Mouse (Mus musculus): ENCODE results near the gene Tomm34. TPM values are rescaled to one million over a fixed set of nuclear protein-coding genes. Genes with fewer than 3 reads are reported as not detected.
"Not testable (repeated sequence)": the region's sequence is repeated elsewhere in the genome, so short reads cannot be mapped to it uniquely, and the experiment has no call there.

Tomm34 gene
- polyA plus RNA-seq, 1 experiment from 2014 or later, result 64.9 TPM

DNA sequence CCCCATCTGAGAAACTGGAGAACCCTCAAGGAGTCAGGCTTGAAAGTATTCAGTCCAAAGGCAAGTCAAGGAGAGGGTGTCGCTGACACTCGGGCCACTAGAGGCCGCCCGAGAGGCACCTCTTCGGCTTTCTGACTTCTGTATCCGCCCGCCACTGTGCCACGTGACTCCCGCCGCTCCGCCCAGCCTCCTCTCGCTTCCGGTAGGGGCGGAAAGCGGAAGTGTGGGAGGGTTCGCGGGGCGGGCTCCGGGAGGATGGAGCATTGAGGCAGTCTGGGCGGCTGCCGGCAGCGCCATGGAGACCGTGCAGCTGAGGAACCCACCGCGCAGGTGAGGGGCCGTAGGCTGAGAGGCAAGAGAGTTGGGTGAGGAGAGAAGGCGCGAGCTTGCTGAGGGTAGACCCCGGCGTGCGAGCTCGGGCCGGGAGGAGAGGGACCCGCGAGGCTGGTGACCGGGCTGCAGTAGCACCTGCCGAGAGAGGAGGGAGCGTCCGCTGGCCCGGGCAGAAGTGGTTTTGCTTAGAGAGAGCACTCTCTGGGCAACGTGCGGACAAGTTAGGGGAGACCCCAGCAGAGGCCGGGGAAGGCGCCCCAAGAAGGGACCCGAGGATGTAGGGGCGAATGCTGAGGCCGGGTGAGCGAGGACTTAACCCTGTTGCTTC is 3.1 kb upstream of the Tomm34 start:
- Histone ChIP-seq H3K4me3 (replicated peaks) (peak overlapping the region; percentile 73), H3K27me3 (no peaks in the 10 kb centered on the region), H3K4me2 (peak overlapping the region; percentile 84), H3K36me3 (no peaks in the 10 kb centered on the region), H3K4me1 (peaks cover 41% of the 10 kb centered on the region), H3K27ac (peak overlapping the region; percentile 79), H3K9me3 (replicated peaks) (no peaks in the 10 kb centered on the region), H3K9ac (peak overlapping the region; percentile 68)
- WGBS, result under 1% methylated on average over 48 of the region's 48 CpGs
- ATAC-seq (replicated peaks; ENCODE audit: low FRiP score), result peak; percentile 74

DNA sequence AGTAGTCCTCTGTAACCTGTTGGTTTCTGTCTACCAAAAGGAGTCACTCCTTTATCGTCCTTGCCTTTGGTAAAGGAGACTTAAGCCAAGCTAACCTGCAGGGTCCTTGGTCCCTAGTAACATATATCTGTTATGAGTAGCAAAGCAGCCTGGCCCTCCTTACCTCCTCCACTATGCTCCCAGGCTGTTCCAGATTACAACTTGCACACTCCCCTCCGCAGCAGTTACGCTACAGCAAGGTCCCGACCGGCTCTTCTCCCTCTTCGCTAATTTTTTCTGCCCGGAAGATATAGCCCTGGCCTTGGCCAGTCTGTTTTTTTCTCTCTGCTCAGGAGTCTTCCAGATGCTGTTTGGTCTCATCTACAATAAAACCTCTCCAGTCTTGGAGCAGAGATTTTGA is 2.2 kb upstream of the Tomm34 start:
- WGBS, result 83% methylated on average over 7 of the region's 7 CpGs
- Histone ChIP-seq H3K4me1 (peaks cover 50% of the 10 kb centered on the region), H3K27me3 (no peaks in the 10 kb centered on the region), H3K27ac (no peak overlapping the region), H3K4me3 (replicated peaks) (no peak overlapping the region), H3K9me3 (replicated peaks) (no peaks in the 10 kb centered on the region), H3K36me3 (no peaks in the 10 kb centered on the region), H3K9ac (no peak overlapping the region), H3K4me2 (no peak overlapping the region)
- ATAC-seq (replicated peaks; ENCODE audit: low FRiP score), result no peak

DNA sequence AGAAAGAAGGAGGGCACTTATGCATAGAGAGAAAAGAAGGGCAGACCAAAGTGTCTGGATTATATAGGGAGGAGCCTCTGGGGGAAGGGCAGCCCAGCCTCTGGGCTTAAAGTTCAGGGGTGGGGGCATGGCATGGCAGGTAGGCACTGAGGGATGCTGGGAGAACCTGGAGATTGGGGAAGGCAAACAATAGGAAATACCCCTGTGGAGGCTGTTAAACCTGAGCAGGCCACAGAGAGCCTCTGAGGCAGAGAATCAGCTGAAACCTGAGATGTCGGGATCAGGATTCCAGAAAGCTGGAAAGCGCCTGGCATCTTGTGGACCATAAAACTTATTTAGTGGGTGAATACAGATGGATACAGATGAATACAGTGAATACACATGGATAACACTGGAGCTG is 1.1 kb upstream of the Tomm34 start:
- Histone ChIP-seq H3K27me3 (no peaks in the 10 kb centered on the region), H3K27ac (peak overlapping the region; percentile 90), H3K4me1 (peaks cover 54% of the 10 kb centered on the region), H3K36me3 (no peaks in the 10 kb centered on the region; the same call in 1 of the 2 replicates), H3K4me3 (replicated peaks) (no peak overlapping the region), H3K9me3 (replicated peaks) (no peaks in the 10 kb centered on the region), H3K4me2 (no peak overlapping the region), H3K9ac (no peak overlapping the region)
- ATAC-seq (replicated peaks; ENCODE audit: low FRiP score), result no peak
- WGBS, result 42% methylated on average over 2 of the region's 2 CpGs

DNA sequence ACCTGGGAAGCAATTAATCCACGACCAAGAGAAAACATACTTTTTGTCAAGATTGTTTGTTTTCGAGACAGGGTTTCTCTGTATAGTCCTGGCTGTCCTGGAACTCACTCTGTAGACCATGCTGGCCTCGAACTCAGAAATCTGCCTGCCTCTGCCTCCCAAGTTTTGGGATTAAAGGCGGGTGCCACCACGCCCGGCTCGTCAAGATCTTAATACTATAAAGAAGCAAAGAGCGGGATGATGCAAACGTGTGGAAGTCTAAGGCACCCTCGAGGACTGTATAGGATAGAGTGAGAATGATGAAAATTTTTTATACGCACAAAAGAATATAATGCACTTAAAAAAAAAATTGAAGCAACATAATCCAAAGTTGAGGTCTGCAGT is 460 bp upstream of the Tomm34 start:
- peak overlapping the region; percentile 91 for H3K4me2 ChIP-seq
- peak overlapping the region; percentile 90 for H3K27ac ChIP-seq
- H3K4me1 ChIP-seq, result peaks cover 54% of the 10 kb centered on the region
- 72% methylated on average over 11 of the region's 11 CpGs for WGBS
- peak; percentile 1; the same call in 1 of the 2 replicates for ATAC-seq (replicated peaks; ENCODE audit: low FRiP score)
- H3K36me3 ChIP-seq; H3K9ac ChIP-seq; H3K27me3 ChIP-seq; H3K9me3 ChIP-seq (replicated peaks): not testable (repeated sequence)
- peak overlapping the region; percentile 95 for H3K4me3 ChIP-seq (replicated peaks)

DNA sequence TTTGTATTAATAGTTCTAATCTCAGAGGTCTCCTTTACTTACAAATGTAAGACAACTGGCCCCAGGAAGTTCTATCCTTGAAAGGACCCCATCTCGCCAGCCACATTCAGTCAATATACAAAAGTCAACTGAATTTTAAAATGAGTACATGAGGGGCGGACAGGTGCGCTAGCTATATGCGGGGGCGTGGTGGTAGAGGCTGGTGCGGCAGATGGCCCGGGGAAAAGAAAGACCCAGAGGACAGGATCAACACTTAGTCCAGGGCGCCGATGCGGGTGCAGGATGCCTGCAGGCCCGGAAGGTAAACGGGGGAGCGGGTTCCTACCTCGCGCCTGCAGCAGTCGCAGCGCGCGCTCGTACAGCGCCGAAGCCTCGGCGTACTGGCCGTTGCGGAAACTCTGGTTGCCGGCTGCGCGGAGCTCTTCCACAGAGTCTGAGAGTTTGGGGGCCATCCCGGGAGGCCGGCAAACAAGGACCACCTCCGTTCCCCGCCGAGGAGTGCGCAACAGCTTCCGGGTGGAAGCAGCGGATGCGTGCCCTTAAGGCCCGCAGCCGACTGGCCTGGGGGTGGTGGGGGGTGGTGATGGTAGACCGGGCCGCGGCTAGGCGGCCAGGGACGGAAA is 716 bp downstream of the Tomm34 start, which contains the start of gene Stk4:
Gene Stk4, plus strand, starts transcription at position 181 of the 623 bp plus-strand sequence.
- peak within 1 kb of the TSS; percentile 95 for H3K4me3 ChIP-seq (replicated peaks)
- H3K36me3 ChIP-seq, result peaks cover 16% of the 10 kb centered on the region
- WGBS, result 1% methylated on average over 45 of the region's 45 CpGs
- H3K9me3 ChIP-seq (replicated peaks), result no peaks in the 10 kb centered on the region
- peak within 1 kb of the TSS; percentile 91 for H3K4me2 ChIP-seq
- H3K9ac ChIP-seq, result peak within 1 kb of the TSS; percentile 82
- H3K4me1 ChIP-seq, result peaks cover 45% of the 10 kb centered on the region
- H3K27me3 ChIP-seq, result no peaks in the 10 kb centered on the region
- peak within 1 kb of the TSS; percentile 90 for H3K27ac ChIP-seq
- ATAC-seq (replicated peaks; ENCODE audit: low FRiP score), result peak; percentile 23

DNA sequence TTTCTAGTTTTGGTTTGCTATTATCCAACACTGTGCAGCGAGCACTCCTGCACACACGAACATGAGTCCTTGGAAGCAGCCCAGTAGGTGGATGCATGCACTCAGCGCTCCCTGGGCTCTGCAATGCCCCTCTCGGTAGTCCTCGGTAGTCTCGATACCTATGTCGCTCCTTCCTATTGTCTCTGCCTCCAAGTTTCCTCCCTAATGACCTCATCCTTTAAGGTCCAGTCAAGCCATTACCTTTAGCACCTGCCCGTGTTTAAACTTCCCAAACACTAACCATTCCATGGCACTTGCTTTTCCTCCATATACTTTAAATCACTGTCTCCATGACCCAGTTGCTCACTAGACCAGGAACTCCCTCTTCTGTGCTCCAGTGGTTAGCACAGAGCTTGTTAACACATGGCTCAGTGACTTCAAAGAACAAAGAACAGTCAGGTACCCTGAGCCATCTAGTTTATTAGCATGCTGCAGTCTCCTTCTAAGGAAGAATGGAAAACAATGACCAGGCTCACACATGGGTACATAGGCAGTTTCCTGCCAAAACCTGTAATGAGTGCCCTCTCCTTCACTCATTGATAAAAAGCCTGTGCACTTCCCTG is 11.2 kb downstream of the Tomm34 start:
- ATAC-seq (replicated peaks; ENCODE audit: low FRiP score), result peak; percentile 78
- Histone ChIP-seq H3K4me2 (no peak overlapping the region), H3K27ac (peak overlapping the region; percentile 71; the same call in 1 of the 2 replicates)

DNA sequence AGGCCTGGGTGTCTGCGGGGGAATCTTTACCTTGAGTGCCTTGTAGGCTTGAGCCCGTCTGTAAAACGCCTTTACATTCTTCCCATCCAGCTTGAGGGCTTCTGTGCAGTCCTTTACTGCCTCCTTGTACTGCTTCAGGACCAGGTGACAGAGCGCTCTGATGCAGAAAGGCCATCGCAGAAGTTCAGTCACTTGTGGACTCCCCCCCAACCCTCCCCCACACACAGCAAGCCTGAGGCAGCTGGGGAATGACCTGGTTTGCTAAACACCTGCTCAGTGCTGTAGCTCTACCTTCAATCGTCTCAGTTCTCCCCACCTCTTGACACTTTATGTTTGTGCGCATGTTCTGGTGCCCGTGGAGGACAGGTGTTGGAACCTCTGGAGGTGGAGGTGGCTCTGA is 16.3 kb downstream of the Tomm34 start:
- Histone ChIP-seq H3K4me3 (replicated peaks) (no peak overlapping the region), H3K9ac (no peak overlapping the region), H3K9me3 (replicated peaks) (no peaks in the 10 kb centered on the region), H3K4me1 (peaks cover 4% of the 10 kb centered on the region; the same call in 1 of the 2 replicates), H3K4me2 (no peak overlapping the region), H3K36me3 (peaks cover 87% of the 10 kb centered on the region), H3K27me3 (no peaks in the 10 kb centered on the region), H3K27ac (no peak overlapping the region)
- WGBS, result 82% methylated on average over 8 of the region's 8 CpGs
- no peak for ATAC-seq (replicated peaks; ENCODE audit: low FRiP score)

More for the DNA sequence above, 11.2 kb downstream of the Tomm34 start:
- WGBS, result 72% methylated on average over 8 of the region's 8 CpGs
- peaks cover 93% of the 10 kb centered on the region for H3K36me3 ChIP-seq
- peaks cover 10% of the 10 kb centered on the region; the same call in 1 of the 2 replicates for H3K4me1 ChIP-seq
- no peaks in the 10 kb centered on the region for H3K9me3 ChIP-seq (replicated peaks)
- no peak overlapping the region for H3K4me3 ChIP-seq (replicated peaks)
- no peak overlapping the region for H3K9ac ChIP-seq
- H3K27me3 ChIP-seq, result no peaks in the 10 kb centered on the region

DNA sequence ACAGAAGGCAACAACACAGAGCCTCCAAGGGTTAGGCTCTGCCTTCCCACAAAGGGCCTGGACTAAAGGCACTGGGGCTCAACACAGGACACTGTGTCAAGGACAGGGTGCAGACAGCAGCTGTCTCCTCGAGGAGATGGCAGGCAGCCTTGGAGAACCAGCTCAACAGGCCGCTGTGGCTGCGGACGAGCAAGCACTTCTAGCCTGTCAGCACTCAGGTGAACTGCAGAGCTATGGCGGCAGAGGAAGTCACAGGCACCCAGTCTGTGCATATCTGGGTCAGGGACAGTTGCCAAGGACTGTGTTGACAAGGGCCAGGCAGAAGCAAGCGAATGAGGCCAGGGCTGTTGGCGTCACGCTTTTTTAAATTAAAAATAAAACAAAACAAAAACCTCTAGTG is 17.2 kb downstream of the Tomm34 start:
- Histone ChIP-seq H3K9me3 (replicated peaks) (no peaks in the 10 kb centered on the region), H3K4me1 (no peaks in the 10 kb centered on the region), H3K4me3 (replicated peaks) (no peak overlapping the region), H3K9ac (no peak overlapping the region), H3K27me3 (no peaks in the 10 kb centered on the region), H3K4me2 (no peak overlapping the region), H3K36me3 (peaks cover 78% of the 10 kb centered on the region), H3K27ac (no peak overlapping the region)
- ATAC-seq (replicated peaks; ENCODE audit: low FRiP score), result no peak
- 89% methylated on average over 8 of the region's 8 CpGs for WGBS

DNA sequence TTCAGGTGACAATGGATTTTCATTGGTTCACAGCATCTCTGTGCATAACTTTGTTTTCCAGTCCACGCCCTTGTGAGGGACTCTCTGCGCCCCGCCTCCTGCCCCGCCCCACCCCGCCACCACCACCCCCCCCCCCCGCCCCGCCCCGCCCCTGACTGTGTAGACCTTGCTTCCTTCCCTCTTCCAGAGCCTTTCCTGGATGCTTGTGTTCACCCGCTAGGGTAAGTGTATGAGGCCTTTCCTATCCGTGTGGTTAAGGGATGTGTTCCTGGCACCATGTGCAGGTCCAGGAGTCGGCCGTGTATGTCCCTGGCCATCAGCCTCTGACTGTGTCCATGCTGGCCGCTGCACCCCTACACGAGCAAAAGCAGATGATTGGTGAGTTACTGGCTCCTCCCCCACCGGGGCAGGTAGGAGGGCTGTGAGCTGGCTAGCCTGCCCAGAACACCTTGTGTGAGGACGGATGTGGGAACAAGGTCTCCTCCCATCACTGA is 23.7 kb downstream of the Tomm34 start:
- no peaks in the 10 kb centered on the region for H3K9me3 ChIP-seq (replicated peaks)
- H3K9ac ChIP-seq, result no peak overlapping the region

DNA sequence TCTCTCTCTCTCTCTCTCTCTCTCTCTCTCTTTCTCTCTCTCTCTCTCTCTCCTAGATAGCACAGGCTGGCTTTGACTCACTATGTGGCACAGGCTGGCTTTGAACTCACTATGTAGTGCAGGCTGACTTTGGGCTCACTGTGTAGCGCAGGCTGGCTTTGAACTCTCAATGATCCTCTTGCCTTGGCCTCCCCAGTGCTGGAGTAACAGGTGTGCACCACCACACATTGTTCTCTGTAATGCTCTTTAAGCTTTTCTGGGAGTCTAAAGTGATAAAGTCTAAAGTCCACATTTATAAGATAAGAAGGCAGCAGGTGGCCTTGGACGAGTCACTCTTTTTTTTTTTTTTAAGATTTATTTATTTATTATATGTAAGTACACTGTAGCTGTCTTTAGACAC is 29.4 kb downstream of the Tomm34 start:
- WGBS, result 81% methylated on average over 2 of the region's 2 CpGs
- ATAC-seq (replicated peaks; ENCODE audit: low FRiP score), result no peak

More for the DNA sequence above, 23.7 kb downstream of the Tomm34 start:
- H3K36me3 ChIP-seq, result peaks cover 18% of the 10 kb centered on the region
- peak overlapping the region; percentile 39 for H3K4me3 ChIP-seq (replicated peaks)
- H3K4me1 ChIP-seq, result peaks cover 9% of the 10 kb centered on the region; the same call in 1 of the 2 replicates
- peak overlapping the region; percentile 62 for H3K4me2 ChIP-seq
- H3K27me3 ChIP-seq, result no peaks in the 10 kb centered on the region
- ATAC-seq (replicated peaks; ENCODE audit: low FRiP score), result peak; percentile 84
- H3K27ac ChIP-seq, result 0 out of 2 replicates have a peak overlapping the region, but pooled peaks have one; percentile 37
- WGBS, result 2% methylated on average over 16 of the region's 16 CpGs

DNA sequence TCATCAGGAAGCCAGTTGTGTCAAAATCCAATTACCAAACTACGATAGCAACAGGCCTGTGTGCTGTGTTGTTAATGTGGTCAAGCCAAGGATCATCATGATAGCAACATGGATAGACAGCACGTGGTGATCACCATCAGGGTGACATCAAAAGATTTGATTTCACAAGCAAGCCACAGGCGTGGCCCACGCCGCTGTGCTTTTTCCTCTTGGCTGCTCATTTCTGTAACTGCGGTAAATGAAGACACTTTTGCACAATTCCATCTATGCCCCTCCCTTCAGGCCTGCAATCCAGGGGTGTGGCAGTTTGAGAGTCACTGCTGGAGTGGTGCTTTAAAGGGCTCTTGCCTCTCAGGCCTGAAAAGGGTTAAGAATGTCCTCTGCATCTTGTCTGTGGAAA is 30.0 kb downstream of the Tomm34 start:
- 85% methylated on average over 6 of the region's 6 CpGs for WGBS
- Histone ChIP-seq H3K9ac (no peak overlapping the region), H3K27ac (no peak overlapping the region), H3K4me1 (peaks cover 5% of the 10 kb centered on the region; the same call in 1 of the 2 replicates), H3K4me3 (replicated peaks) (no peak overlapping the region), H3K27me3 (no peaks in the 10 kb centered on the region), H3K9me3 (replicated peaks) (no peaks in the 10 kb centered on the region), H3K36me3 (no peaks in the 10 kb centered on the region), H3K4me2 (no peak overlapping the region)
- no peak for ATAC-seq (replicated peaks; ENCODE audit: low FRiP score)

More for the DNA sequence above, 29.4 kb downstream of the Tomm34 start:
- Histone ChIP-seq H3K27me3 (no peaks in the 10 kb centered on the region), H3K9me3 (replicated peaks) (no peaks in the 10 kb centered on the region), H3K27ac (no peak overlapping the region), H3K4me2 (no peak overlapping the region), H3K36me3 (no peaks in the 10 kb centered on the region), H3K4me3 (replicated peaks) (no peak overlapping the region), H3K4me1 (peaks cover 4% of the 10 kb centered on the region; the same call in 1 of the 2 replicates), H3K9ac (no peak overlapping the region)
